Mouse (Mus musculus) thymus, adult 2 months (tissue): ENCODE measurements around the gene Sav1.

Source experiments
- CTCF ChIP-seq: fragments of 200-500 bp; IDR thresholded peaks from 2 replicates; pipeline ENCODE4 v1.5.1; 2012; ENCODE audit warnings: mild to moderate bottlenecking, control low read depth, low read length, moderate library complexity, borderline replicate concordance; ENCODE audit not compliant: control insufficient read depth, poor library complexity, insufficient read depth; ENCODE audit errors: extremely low read depth
- POLR2A ChIP-seq: fragments of 200-500 bp; IDR thresholded peaks from 2 replicates; pipeline ENCODE4 v1.6.1; 2012; ENCODE audit warnings: mild to moderate bottlenecking, low read length, control low read depth, moderate library complexity; ENCODE audit not compliant: control insufficient read depth, poor library complexity, insufficient read depth; ENCODE audit errors: extremely low read depth

DNA sequence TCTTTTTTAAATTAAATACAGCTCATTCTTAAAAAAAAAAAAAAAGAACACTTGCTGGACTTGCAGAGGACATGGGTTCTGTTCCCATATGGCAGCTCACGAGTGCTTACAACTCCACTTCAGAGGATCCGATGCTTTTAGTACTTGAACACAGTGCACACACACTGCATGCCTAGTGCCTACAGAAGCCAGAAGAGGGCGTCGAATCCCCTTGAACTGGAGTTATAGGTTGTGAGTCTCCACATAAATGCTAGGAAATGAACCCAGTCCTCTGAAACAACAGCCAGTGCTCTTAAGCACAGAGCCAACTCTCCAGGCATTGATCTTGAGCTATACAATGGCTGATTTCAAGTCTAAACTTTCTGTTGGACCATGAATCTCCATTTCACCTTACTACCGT is 3.9 kb downstream of the Sav1 start:
- TF ChIP-seq CTCF: no peak
- TF ChIP-seq POLR2A: no peak
